Mouse (Mus musculus): ENCODE results near the gene Vax1. TPM values are rescaled to one million over a fixed set of nuclear protein-coding genes. Genes with fewer than 3 reads are reported as not detected.

The Vax1 gene
- not detected for total RNA-seq (2021)
- long read RNA-seq, experiment 1: 0 reads
- long read RNA-seq, experiment 2: 0 reads

GRCm38 (mm10) chr19:59169936-59170765 is at the start of gene Vax1:
Vax1 (minus strand) TSS chr19:59170056.
- DNase-seq (ENCODE audit: low spot score in 2 of 2): peak; percentile 12 to 26

DNA sequence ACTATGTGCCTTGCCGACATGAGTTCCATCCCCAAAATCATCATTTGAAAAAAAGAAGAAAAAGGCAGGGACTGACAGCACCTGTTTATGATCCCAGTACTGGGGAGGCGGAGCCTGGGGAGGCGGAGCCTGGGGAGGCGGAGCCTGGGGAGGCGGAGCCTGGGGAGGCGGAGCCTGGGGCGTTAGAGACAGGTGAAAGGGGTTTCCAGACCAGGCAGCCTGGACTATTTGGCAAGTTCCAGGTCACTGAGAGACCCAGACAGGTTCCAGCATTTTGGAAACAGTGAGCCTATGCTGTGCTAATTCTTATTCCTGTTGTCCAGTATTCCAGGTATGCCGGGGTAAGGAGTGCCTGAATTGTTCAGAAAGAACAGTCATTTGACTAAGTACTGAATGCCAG is 49.1 kb upstream of the Vax1 start, which contains the start of gene Kcnk18:
Gene Kcnk18 (plus strand): TSS at position 224 of the 400 bp plus-strand sequence.
- DNase-seq (ENCODE audit: low spot score in 2 of 2): no peak

DNA sequence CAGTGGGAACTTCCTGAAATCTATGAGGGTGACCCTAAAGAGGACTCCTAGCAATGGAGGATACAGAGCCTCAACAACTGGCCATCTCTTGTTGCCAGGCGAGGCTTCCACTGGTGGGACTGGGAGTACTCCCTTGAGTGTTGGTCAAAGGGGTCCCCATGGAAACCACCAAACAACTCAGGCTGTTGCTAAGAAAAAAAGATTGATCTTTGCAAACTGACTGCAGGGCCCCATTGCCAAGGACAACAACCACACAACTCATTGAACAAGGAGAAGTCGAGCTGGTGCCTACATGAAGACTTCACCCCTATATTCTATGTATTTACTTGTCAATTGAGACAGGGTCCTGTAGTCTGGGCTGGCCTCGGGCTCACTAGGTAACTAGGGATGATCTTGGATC is 47.0 kb upstream of the Vax1 start:
- DNase-seq (ENCODE audit: low spot score in 2 of 2): no peak

DNA sequence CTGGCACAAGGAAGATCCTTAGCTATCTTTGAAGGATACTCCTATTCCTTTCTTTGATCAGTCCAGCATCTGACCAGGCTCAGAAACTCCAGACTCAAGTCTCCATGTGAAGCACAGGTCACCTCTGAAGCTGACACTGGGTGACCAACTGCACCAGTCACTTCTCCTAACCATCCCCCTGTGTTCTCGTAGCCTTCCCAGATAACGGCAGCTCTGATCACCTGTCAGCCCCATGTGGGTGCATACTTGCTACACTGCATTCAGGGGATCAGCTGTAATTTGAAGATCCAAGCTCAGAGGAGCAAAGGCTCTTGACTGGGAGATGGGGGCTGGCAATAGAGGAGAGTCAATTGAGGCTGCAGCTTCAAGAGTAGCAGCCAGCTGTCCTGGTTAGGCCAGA is 39.1 kb upstream of the Vax1 start:
- no peak for DNase-seq (ENCODE audit: low spot score in 2 of 2)

GRCm38 (mm10) chr19:59208475-59208874 is 38.6 kb upstream of the Vax1 start:
- peak; percentile 68 to 69 for DNase-seq (ENCODE audit: low spot score in 2 of 2)

GRCm38 (mm10) chr19:59198161-59198560 is 28.3 kb upstream of the Vax1 start:
- DNase-seq (ENCODE audit: low spot score in 2 of 2): peak; percentile 75 to 78

GRCm38 (mm10) chr19:59196111-59196666 is 26.3 kb upstream of the Vax1 start:
- DNase-seq (ENCODE audit: low spot score in 2 of 2): peak; percentile 46 to 53

DNA sequence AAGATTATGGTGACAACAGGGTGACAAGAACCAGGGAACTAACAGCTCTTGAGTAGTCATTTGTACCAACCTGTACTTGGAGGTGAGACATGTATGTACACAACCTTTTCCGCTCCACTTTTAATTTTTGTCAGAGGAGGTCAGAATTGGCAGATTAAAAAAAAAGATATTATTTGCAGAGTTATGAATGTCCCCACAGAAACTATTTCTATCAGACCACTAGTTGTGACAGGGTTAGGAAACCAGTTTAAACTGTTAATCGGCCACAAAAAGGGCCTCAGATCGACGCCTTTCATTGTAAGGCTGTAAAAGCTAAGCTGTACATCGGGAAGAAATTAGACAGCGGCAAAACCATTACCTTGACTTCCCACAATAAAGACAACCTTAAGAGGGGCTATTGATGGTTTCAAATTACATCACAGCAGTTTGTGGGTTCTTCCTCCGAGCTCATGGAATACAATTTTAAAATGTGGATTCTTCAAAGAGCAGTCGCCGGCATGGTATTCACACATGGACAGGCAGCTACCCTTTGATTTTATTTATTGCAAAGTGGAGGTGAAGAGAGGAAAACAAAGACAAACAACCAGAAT is 25.4 kb upstream of the Vax1 start:
- no peak for DNase-seq (ENCODE audit: low spot score in 2 of 2)

DNA sequence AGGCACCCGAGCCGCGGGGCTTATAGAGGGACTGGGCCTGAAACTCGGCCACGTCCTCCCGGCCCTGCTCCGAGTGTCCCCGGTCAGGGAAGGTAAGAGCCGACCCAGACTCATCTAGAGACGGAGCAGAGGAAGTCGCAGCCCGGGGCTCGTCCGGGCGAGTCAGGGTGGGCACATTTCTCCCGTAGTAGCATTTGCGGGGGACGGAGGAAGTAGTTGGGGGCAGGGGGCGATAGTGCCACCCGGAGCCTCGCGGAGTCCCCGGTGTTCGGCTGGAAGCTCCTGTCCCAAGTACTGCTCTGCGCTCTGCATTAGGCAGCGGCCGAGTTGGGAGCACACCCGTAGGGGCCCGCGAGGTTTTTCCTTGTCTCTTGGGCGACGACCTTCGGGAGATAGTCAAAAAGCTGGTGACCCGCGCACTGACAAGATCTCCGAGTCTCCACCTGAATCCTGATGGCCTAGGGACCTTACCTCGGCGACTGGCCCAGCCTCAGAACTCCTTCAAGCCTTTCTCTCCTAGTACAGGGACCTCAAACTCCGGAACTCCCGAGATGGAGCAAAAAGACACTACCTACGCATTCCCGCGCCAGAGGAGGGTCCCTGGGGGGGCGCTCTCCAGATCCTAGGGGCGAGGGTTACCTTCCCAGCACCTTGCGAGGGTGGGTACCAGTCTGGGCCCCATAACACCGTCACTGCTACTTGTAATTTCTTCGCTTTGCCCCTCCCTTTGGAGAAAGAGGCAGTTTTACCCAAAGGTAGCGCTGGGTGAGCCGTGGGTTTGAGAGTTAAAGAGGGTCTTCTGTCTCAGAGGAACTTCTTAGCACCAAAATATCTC is 24.3 kb upstream of the Vax1 start:
- peak; percentile 13 to 22 for DNase-seq (ENCODE audit: low spot score in 2 of 2)

- DNase-seq (ENCODE audit: low spot score in 2 of 2): no peak
Measured at GRCm38 (mm10) chr19:59193456-59193855, 23.6 kb upstream of the Vax1 start.

DNA sequence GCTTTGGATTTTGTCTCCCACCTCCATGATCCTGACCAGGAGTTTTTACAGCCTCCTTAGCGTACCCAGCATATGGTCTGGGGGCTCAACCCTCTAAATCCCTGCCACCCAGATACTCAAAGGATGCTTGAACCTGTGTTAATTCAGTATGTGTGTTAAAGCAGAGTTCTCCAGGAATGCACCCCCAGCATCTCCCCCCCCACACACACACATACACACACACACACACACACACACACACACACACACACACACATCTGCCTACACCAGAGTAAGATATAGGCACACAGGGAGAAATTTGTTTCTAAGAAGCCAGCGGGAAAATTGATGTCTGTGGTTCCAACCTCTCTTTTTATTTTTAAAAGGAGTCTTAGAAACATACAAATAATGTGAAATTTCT is 22.6 kb upstream of the Vax1 start:
- no peak for DNase-seq (ENCODE audit: low spot score in 2 of 2)

- DNase-seq (ENCODE audit: low spot score in 2 of 2): no peak
Measured at GRCm38 (mm10) chr19:59191123-59191505, 21.3 kb upstream of the Vax1 start.

GRCm38 (mm10) chr19:59190431-59191122 is 20.7 kb upstream of the Vax1 start:
- no peak for DNase-seq (ENCODE audit: low spot score in 2 of 2)

DNA sequence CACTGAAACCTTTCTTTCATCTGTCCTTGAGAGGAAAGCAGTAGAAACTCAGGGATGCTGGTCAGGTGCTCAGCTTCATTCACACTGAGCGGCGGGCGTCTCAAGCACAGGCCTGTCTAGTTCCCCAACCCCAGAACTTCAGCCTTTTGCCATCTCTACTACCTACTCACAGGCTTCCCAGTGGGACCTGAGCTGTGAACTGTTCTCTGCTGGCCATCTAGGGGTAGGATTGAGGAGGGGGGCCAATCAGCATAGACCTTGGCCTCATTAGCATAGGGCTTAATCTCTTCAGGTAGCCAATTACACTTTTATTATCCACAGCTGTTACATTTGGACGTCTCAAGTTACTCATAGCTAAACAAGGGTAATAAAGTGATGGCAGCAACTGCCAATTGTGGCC is 19.1 kb upstream of the Vax1 start:
- DNase-seq (ENCODE audit: low spot score in 2 of 2): no peak

GRCm38 (mm10) chr19:59184000-59184399 is 14.1 kb upstream of the Vax1 start:
- no peak for DNase-seq (ENCODE audit: low spot score in 2 of 2)

- no peak for DNase-seq (ENCODE audit: low spot score in 2 of 2)
Measured at GRCm38 (mm10) chr19:59173341-59174015, 3.6 kb upstream of the Vax1 start.

DNA sequence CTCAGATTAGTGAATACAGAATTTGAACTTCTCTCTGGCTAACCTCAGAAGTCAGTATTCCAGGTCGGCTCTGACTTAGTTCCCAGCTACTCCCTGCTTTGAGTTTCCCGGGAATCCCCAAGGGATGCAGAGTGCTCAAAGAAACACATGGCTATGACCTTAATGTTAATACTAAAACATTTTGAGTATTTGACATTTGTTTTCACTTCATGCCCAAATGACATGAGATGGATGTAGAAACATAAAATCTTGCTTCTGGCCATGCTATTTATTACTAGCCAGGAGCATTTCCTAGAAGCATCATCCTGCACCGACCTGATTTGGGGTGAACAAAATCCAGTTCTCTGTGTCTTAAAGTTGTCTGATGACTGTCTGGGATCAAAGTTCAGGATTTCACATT is 2.9 kb upstream of the Vax1 start:
- no peak for DNase-seq (ENCODE audit: low spot score in 2 of 2)

DNA sequence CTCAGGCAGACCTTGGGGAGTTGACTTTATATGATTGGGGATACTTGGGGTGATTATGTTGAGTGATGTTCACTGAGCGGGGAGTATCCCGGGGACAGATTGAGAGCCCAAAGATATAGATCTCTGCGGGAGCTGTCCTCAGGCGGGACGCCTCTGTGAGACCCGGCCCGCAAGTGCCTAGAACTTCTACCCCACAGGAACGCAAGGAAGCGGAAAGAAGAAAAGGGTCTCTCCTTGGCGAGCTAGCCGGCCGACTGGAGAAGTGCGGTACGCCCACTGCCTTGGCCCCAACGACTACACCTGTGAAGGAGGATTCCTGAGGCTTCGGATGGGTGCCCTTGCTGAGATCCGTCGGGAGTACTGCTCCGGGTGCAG is 2.0 kb upstream of the Vax1 start:
- DNase-seq (ENCODE audit: low spot score in 2 of 2): no peak

GRCm38 (mm10) chr19:59171151-59171870 is 1.5 kb upstream of the Vax1 start:
- no peak for DNase-seq (ENCODE audit: low spot score in 2 of 2)

- no peak for DNase-seq (ENCODE audit: low spot score in 2 of 2)
Measured at GRCm38 (mm10) chr19:59170766-59171095, 875 bp upstream of the Vax1 start.
